Mouse (Mus musculus) heart, adult 2 months (tissue): ENCODE results near the gene Zfp493. TPM values are rescaled to one million over a fixed set of nuclear protein-coding genes. Genes with fewer than 3 reads are reported as not detected.
"Not testable (repeated sequence)": the region's sequence is repeated elsewhere in the genome, so short reads cannot be mapped to it uniquely, and the experiment has no call there.

Source experiments
- DNase-seq, 2 experiments: peaks; one replicate each; pipeline ENCODE4 v3.0.0; 2021
- H3K27ac ChIP-seq: fragments of 200-600 bp; 2 replicates; pipeline ENCODE4 v1.8.1; 2022
- H3K27me3 ChIP-seq: fragments of 200-500 bp; 2 replicates; pipeline ENCODE4 v1.6.1; 2012; ENCODE audit warnings: mild to moderate bottlenecking, low read length, inconsistent platforms, mixed read lengths; ENCODE audit not compliant: control insufficient read depth, insufficient read depth
- H3K36me3 ChIP-seq: fragments of 200-500 bp; 2 replicates; pipeline ENCODE4 v1.6.1; 2012; ENCODE audit warnings: low read length, inconsistent platforms; ENCODE audit not compliant: control insufficient read depth, insufficient read depth
- H3K4me1 ChIP-seq: fragments of 200-500 bp; 2 replicates; pipeline ENCODE4 v1.6.1; 2011; ENCODE audit warnings: low read length; ENCODE audit not compliant: control insufficient read depth, insufficient read depth
- H3K4me3 ChIP-seq: fragments of 200-600 bp; 2 replicates; pipeline ENCODE4 v1.8.1; 2022
- H3K79me2 ChIP-seq: fragments of 200-500 bp; replicated peaks from 2 replicates; pipeline ENCODE4 v1.6.1; 2012; ENCODE audit warnings: mild to moderate bottlenecking, inconsistent platforms, low read length, moderate library complexity, mixed read lengths; ENCODE audit not compliant: control insufficient read depth, insufficient read depth
- H3K9ac ChIP-seq: fragments of 200-500 bp; 2 replicates; pipeline ENCODE4 v1.6.1; 2012; ENCODE audit warnings: low read depth, mild to moderate bottlenecking, control low read depth, inconsistent platforms, low read length, mixed read lengths
- CTCF ChIP-seq: fragments of 200-600 bp; IDR thresholded peaks from 2 replicates; pipeline ENCODE4 v1.8.1; 2022; ENCODE audit warnings: antibody characterized with exemption, mild to moderate bottlenecking, moderate library complexity
- EP300 ChIP-seq: fragments of 200-500 bp; IDR thresholded peaks from 2 replicates; pipeline ENCODE4 v1.6.1; 2011; ENCODE audit warnings: low read depth, low read length, control low read depth; ENCODE audit not compliant: insufficient read depth
- POLR2A ChIP-seq: fragments of 200-500 bp; IDR thresholded peaks from 2 replicates; pipeline ENCODE4 v1.6.1; 2011; ENCODE audit warnings: mild to moderate bottlenecking, low read depth, low read length, control low read depth; ENCODE audit not compliant: insufficient read depth
- WGBS: fragments of 180-500 bp; shearing (Covaris S2); methylation state at CpG from one replicate; pipeline ENCODE4 v1.1.7; 2018; 5-methylcytosine and 5-hydroxymethylcytosine counted together
- intact Hi-C: fragments of 180-260 bp; cut with DNase I; formaldehyde crosslinking; loops from one replicate; pipeline ENCODE4 v1.15.1; 2025
- polyA plus RNA-seq: library from polyadenylated mRNA; depleted of rRNA; stranded (reverse); fragments of >200 nt; gene quantifications from 2 replicates; pipeline ENCODE4 v1.2.3, GENCODE M21; 2012
- total RNA-seq, 2 experiments: library from RNA; stranded (reverse); gene quantifications; 2 replicates each; pipeline ENCODE4 v1.2.3; 2021

Zfp493 gene
- total and polyA plus RNA-seq, 3 experiments: 0.43 to 1.1 (median 0.84) TPM

- Histone ChIP-seq H3K79me2 (no peaks in the 10 kb centered on the region), H3K9ac (no peak overlapping the region), H3K4me3 (no peak overlapping the region), H3K4me1 (no peaks in the 10 kb centered on the region), H3K27ac (no peak overlapping the region), H3K36me3 (no peaks in the 10 kb centered on the region), H3K27me3 (no peaks in the 10 kb centered on the region)
- no peak for DNase-seq
- intact Hi-C loops: loop anchor here (2.0 to 10.0 kb wide), 5 partner anchors 23 to 253 kb away; partner anchors contain the start of genes Gm26965, Zfp273, Zfp493 and Zfp58
- WGBS: 72% methylated on average over 6 of the region's 6 CpGs
- TF ChIP-seq CTCF (no peak), POLR2A (no peak), EP300 (no peak)
Measured at GRCm38 (mm10) chr13:67755761-67756160, 23.7 kb upstream of the Zfp493 start.

GRCm38 (mm10) chr13:67759966-67760365 is 19.5 kb upstream of the Zfp493 start:
- Histone ChIP-seq H3K27ac (no peak overlapping the region), H3K79me2 (no peaks in the 10 kb centered on the region), H3K27me3 (no peaks in the 10 kb centered on the region), H3K9ac (no peak overlapping the region), H3K36me3 (no peaks in the 10 kb centered on the region), H3K4me1 (no peaks in the 10 kb centered on the region), H3K4me3 (no peak overlapping the region)
- TF ChIP-seq POLR2A (no peak), CTCF (no peak), EP300 (no peak)
- WGBS: 65% methylated on average over 1 of the region's 1 CpGs
- no peak for DNase-seq
- intact Hi-C loops: loop anchor here (5.0 to 10.0 kb wide), 3 partner anchors 38 to 258 kb away; partner anchors contain the start of genes Gm26965, Zfp58 and Zfp87

- H3K36me3 ChIP-seq: no peaks in the 10 kb centered on the region
- no peak overlapping the region for H3K27ac ChIP-seq
- H3K4me3 ChIP-seq: no peak overlapping the region
- H3K27me3 ChIP-seq: no peaks in the 10 kb centered on the region
- no peak for TF ChIP-seq CTCF
- no peak for TF ChIP-seq POLR2A
- no peak for TF ChIP-seq EP300
- intact Hi-C loops: no loop called here
- DNase-seq: no peak
- H3K9ac ChIP-seq: no peak overlapping the region
- 82% methylated on average over 2 of the region's 2 CpGs for WGBS
- no peaks in the 10 kb centered on the region for H3K79me2 ChIP-seq
- no peaks in the 10 kb centered on the region for H3K4me1 ChIP-seq
Measured at GRCm38 (mm10) chr13:67763031-67763768, 16.3 kb upstream of the Zfp493 start.

GRCm38 (mm10) chr13:67791921-67792455 is 12.5 kb downstream of the Zfp493 start:
- WGBS: 91% methylated on average over 10 of the region's 10 CpGs

GRCm38 (mm10) chr13:67798618-67799017 is 19.1 kb downstream of the Zfp493 start:
- intact Hi-C loops: no loop called here
- 91% methylated on average over 3 of the region's 3 CpGs for WGBS

More at GRCm38 (mm10) chr13:67791921-67792455, 12.5 kb downstream of the Zfp493 start:
- Histone ChIP-seq H3K36me3 (no peaks in the 10 kb centered on the region), H3K27ac (no peak overlapping the region), H3K4me3 (no peak overlapping the region), H3K4me1 (no peaks in the 10 kb centered on the region), H3K27me3 (no peaks in the 10 kb centered on the region), H3K79me2 (no peaks in the 10 kb centered on the region), H3K9ac (no peak overlapping the region)
- intact Hi-C loops: no loop called here
- no peak for TF ChIP-seq CTCF
- no peak for TF ChIP-seq POLR2A
- no peak for TF ChIP-seq EP300
- DNase-seq: no peak

GRCm38 (mm10) chr13:67799151-67799550 is 19.7 kb downstream of the Zfp493 start:
- H3K9ac ChIP-seq, H3K4me1 ChIP-seq, H3K36me3 ChIP-seq, H3K27ac ChIP-seq, intact Hi-C loops, DNase-seq, H3K27me3 ChIP-seq, H3K79me2 ChIP-seq, H3K4me3 ChIP-seq: not testable (repeated sequence)
- WGBS: 86% methylated on average over 3 of the region's 3 CpGs

More at GRCm38 (mm10) chr13:67798618-67799017, 19.1 kb downstream of the Zfp493 start:
- Histone ChIP-seq H3K79me2 (no peaks in the 10 kb centered on the region), H3K9ac (no peak overlapping the region), H3K27ac (no peak overlapping the region), H3K27me3 (no peaks in the 10 kb centered on the region), H3K4me1 (no peaks in the 10 kb centered on the region), H3K4me3 (no peak overlapping the region), H3K36me3 (no peaks in the 10 kb centered on the region)
- no peak for TF ChIP-seq EP300
- no peak for TF ChIP-seq CTCF
- TF ChIP-seq POLR2A: no peak
- DNase-seq: no peak
